Mouse (Mus musculus) adrenal gland (tissue): Measurements from ENCODE around the gene Fasn.
"Not testable (repeated sequence)": the region's sequence is repeated elsewhere in the genome, so short reads cannot be mapped to it uniquely, and the experiment has no call there.

Source experiments
- intact Hi-C: fragments of 180-260 bp; cut with DNase I; formaldehyde crosslinking; loops from one replicate; pipeline ENCODE4 v1.15.1; 2025

Gene Fasn

GRCm38 (mm10) chr11:120768206-120768605, 56.1 kb downstream of the Fasn start:
- intact Hi-C loops = no loop called here

GRCm38 (mm10) chr11:120767023-120767422, 57.3 kb downstream of the Fasn start:
- intact Hi-C loops = not testable (repeated sequence)

- intact Hi-C loops = not testable (repeated sequence)
These were observed 61.0 kb downstream of the Fasn start for GRCm38 (mm10) chr11:120763121-120763999.

- intact Hi-C loops = not testable (repeated sequence)
These were observed 61.7 kb downstream of the Fasn start, which contains the start of gene Hmga1b for GRCm38 (mm10) chr11:120762672-120763041. Gene Hmga1b, plus strand, starts transcription at chr11:120762794.

- intact Hi-C loops = no loop called here
These were observed 62.3 kb downstream of the Fasn start for GRCm38 (mm10) chr11:120761811-120762671.

- intact Hi-C loops = no loop called here
These were observed 64.1 kb downstream of the Fasn start for GRCm38 (mm10) chr11:120760236-120760635.
